Mouse (Mus musculus): ENCODE data around the gene Lrrc74b. TPM values are rescaled to one million over a fixed set of nuclear protein-coding genes. Genes with fewer than 3 reads are reported as not detected.
A peak's percentile ranks its signal among the peaks of the same experiment; 100 is the strongest.

Lrrc74b gene
- polyA plus RNA-seq, 1 experiment: 0.88 TPM

GRCm38 (mm10) chr16:17507018-17507552 is 54.0 kb downstream of the Lrrc74b start:
- DNase-seq (ENCODE audit: extremely low spot score in 1 of 2, low spot score in 1 of 2): no peak

- DNase-seq (ENCODE audit: extremely low spot score in 1 of 2, low spot score in 1 of 2): no peak
Observed at GRCm38 (mm10) chr16:17502681-17503080, 58.4 kb downstream of the Lrrc74b start.

- no peak for DNase-seq (ENCODE audit: extremely low spot score in 1 of 2, low spot score in 1 of 2)
Observed at GRCm38 (mm10) chr16:17499249-17499883, 61.7 kb downstream of the Lrrc74b start.

- peak; percentile 90 to 93 for DNase-seq (ENCODE audit: extremely low spot score in 1 of 2, low spot score in 1 of 2)
Observed at GRCm38 (mm10) chr16:17496499-17497305, 64.3 kb downstream of the Lrrc74b start.

Other genes with a start within 250 kb of the Lrrc74b start
- 2.1 and 4.0 TPM in 2 replicates for gene Serpind1, start 229.9 kb downstream of the Lrrc74b start, polyA plus RNA-seq (2012; rRNA removed)
- 10.5 and 11.2 TPM in 2 replicates for gene Snap29, start 155.3 kb downstream of the Lrrc74b start, polyA plus RNA-seq (2012; rRNA removed)
- gene Pi4ka, start 154.9 kb downstream of the Lrrc74b start, polyA plus RNA-seq (2012; rRNA removed): 305 and 311 TPM in 2 replicates
- 23.0 and 23.1 TPM in 2 replicates for gene Crkl, start 109.3 kb downstream of the Lrrc74b start, polyA plus RNA-seq (2012; rRNA removed)
- 144 and 169 TPM in 2 replicates for gene Aifm3, start 71.6 kb downstream of the Lrrc74b start, polyA plus RNA-seq (2012; rRNA removed)
- gene Lztr1, start 52.6 kb downstream of the Lrrc74b start, polyA plus RNA-seq (2012; rRNA removed): 267 and 291 TPM in 2 replicates
- 73.0 and 74.7 TPM in 2 replicates for gene Thap7, start 30.1 kb downstream of the Lrrc74b start, polyA plus RNA-seq (2012; rRNA removed)
- 2.6 TPM in 2 replicates for gene P2rx6, start 638 bp upstream of the Lrrc74b start, polyA plus RNA-seq (2012; rRNA removed)
- gene Slc7a4, start 22.0 kb upstream of the Lrrc74b start, polyA plus RNA-seq (2012; rRNA removed): 65.2 and 82.2 TPM in 2 replicates
- 164 and 168 TPM in 2 replicates for gene Smpd4, start 58.1 kb upstream of the Lrrc74b start, polyA plus RNA-seq (2012; rRNA removed)
- 31.7 and 43.2 TPM in 2 replicates for gene Ccdc74a, start 85.2 kb upstream of the Lrrc74b start, polyA plus RNA-seq (2012; rRNA removed)
- 74.4 and 77.8 TPM in 2 replicates for gene Med15, start 171.6 kb upstream of the Lrrc74b start, polyA plus RNA-seq (2012; rRNA removed)
- gene Klhl22, start 198.4 kb upstream of the Lrrc74b start, polyA plus RNA-seq (2012; rRNA removed): 88.5 and 106 TPM in 2 replicates
- 4.7 and 4.8 TPM in 2 replicates for gene Scarf2, start 236.0 kb upstream of the Lrrc74b start, polyA plus RNA-seq (2012; rRNA removed)

Data from frontal cortex, adult 2 months (tissue).